Comparison of ENCODE assay signal across 1 mouse cellular context in the genomic region with DNA sequence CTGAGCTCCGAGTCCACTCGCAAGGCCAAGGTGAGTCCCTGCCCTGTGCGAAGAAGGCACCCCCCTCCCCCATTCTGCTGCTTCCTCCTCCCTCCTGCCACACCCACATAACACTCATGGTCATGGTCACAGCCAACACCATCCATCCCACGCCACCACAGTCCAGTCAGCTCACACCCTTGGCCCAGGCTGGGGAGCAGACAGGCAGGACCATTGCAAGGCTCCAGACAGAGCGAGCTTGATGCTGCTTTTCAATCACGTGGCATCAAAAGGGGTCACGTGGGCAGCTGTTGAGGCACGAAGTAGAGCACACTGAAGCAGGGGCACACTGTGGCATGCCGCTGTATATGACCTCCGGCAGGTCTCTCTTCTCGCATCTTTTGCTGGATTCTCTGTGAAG.
TF ChIP-seq lines count a peak whose summit lies in the region.

No protein-coding gene starts in this region.

TF ChIP-seq in MEL, 35 proteins besides CTCF, POLR2A, EP300 and RAD21:
- no peak for TF ChIP-seq CHD1 (IDR thresholded peaks at IDR 0.05; ENCODE audit: low read depth, low read length)
- no peak for TF ChIP-seq SIN3A (IDR thresholded peaks at IDR 0.05; ENCODE audit: low read length)
- no peak for TF ChIP-seq TBP (IDR thresholded peaks at IDR 0.05; ENCODE audit: low read depth, low read length)
- 0 out of 2 replicates have a peak, but pooled peaks have one; percentile 21 for TF ChIP-seq USF1 (IDR thresholded peaks at IDR 0.05; ENCODE audit: low read depth, low read length)
